Mouse (Mus musculus): ENCODE results near the gene Guca1a. TPM values are rescaled to one million over a fixed set of nuclear protein-coding genes. Genes with fewer than 3 reads are reported as not detected.
"Not testable (repeated sequence)": the region's sequence is repeated elsewhere in the genome, so short reads cannot be mapped to it uniquely, and the experiment has no call there.

Guca1a gene
- polyA plus RNA-seq, 1 experiment from 2014 or later, result 0.40 TPM

DNA sequence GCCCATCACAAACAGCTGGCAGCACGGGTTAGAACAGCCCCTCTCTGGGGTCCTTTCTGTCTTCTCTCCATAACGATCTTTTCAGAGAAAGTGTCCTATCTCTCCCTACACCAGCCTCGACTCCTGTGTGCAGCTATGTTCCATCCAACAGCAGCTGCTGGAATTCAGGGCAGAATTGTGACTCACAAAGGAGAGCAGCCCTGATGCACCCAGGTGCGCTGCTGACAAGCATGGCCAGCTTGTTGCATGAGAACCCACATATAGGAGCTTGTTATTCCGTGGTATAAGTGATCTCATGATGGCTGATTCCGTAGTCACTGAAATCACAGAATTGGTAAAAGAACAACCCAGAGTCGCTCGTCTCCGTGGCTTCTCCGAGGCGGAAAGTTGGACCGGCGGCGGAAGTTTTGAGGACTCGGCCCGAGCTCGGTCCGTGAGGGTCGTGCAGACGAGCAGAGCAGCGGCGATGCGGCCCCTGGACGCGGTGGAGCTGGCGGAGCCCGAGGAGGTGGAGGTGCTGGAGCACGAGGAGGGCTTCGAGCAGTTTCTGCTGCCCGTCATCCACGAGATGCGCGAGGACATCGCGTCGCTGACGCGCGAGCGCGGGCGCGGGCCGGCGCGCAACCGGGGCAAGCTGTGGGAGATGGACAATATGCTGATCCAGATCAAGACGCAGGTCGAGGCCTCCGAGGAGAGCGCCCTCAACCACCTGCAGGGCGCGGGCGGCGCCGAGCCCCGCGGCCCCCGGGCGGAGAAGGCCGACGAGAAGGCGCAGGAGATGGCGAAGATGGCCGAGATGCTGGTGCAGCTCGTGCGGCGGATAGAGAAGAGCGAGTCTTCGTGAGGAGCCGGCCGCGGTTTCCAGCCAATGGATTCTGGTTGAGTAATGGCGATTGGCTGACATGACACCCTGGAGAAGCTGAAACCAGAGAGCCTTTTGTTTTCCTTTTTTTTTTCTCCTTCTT, 9.8 kb upstream of the Guca1a start:
- H3K4me1 ChIP-seq (replicated peaks); ATAC-seq (ENCODE audit: insufficient number of reproducible peaks, insufficient read depth, low FRiP score, low TSS enrichment, low read depth); H3K9me3 ChIP-seq; H3K36me3 ChIP-seq; H3K27ac ChIP-seq: not testable (repeated sequence)
- Histone ChIP-seq H3K4me2 (peak overlapping the region; percentile 68), H3K27me3 (peaks cover 76% of the 10 kb centered on the region), H3K9ac (replicated peaks) (peak overlapping the region; percentile 45; the same call in 1 of the 2 replicates), H3K4me3 (replicated peaks) (peak overlapping the region; percentile 44)
- WGBS, result 3% methylated on average over 74 of the region's 74 CpGs

DNA sequence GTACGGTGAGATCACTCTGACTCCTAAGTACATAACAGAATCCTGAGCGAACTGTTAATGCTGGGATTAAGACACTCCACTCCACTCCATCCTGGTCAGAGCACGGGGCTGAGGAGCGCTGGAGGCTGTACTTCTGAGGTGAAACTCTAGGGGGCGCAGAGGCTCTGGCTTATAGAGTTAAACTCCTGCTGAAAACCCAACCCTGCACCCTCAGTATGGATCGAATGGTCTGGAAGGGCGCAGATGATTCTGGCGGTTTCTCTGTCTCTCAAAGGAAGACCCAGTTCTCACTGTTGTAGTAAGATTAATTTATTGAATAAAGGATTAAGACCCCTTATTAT, 8.1 kb upstream of the Guca1a start:
- Histone ChIP-seq H3K9me3 (no peaks in the 10 kb centered on the region), H3K4me1 (replicated peaks) (no peaks in the 10 kb centered on the region), H3K27me3 (peaks cover 72% of the 10 kb centered on the region), H3K36me3 (no peaks in the 10 kb centered on the region), H3K9ac (replicated peaks) (no peak overlapping the region), H3K4me3 (replicated peaks) (no peak overlapping the region), H3K4me2 (no peak overlapping the region), H3K27ac (no peak overlapping the region)
- 0 out of 2 replicates have a peak, but pooled peaks have one; percentile 52 for ATAC-seq (ENCODE audit: insufficient number of reproducible peaks, insufficient read depth, low FRiP score, low TSS enrichment, low read depth)
- 24% methylated on average over 8 of the region's 8 CpGs for WGBS

- H3K9ac ChIP-seq (replicated peaks), result no peak overlapping the region
- WGBS, result 63% methylated on average over 10 of the region's 10 CpGs
- H3K9me3 ChIP-seq, result no peaks in the 10 kb centered on the region
- no peak overlapping the region for H3K27ac ChIP-seq
- no peaks in the 10 kb centered on the region for H3K4me1 ChIP-seq (replicated peaks)
- no peak for ATAC-seq (ENCODE audit: insufficient number of reproducible peaks, insufficient read depth, low FRiP score, low TSS enrichment, low read depth)
- no peak overlapping the region for H3K4me3 ChIP-seq (replicated peaks)
- no peak overlapping the region for H3K4me2 ChIP-seq
- H3K36me3 ChIP-seq, result no peaks in the 10 kb centered on the region
- H3K27me3 ChIP-seq, result peaks cover 68% of the 10 kb centered on the region
These were observed 7.6 kb upstream of the Guca1a start for GRCm38 (mm10) chr17:47407717-47408557.

GRCm38 (mm10) chr17:47399091-47399490, 1.3 kb downstream of the Guca1a start:
- Histone ChIP-seq H3K27ac (no peak overlapping the region), H3K4me3 (replicated peaks) (no peak overlapping the region), H3K4me1 (replicated peaks) (peaks cover 4% of the 10 kb centered on the region; the same call in 1 of the 2 replicates), H3K9ac (replicated peaks) (no peak overlapping the region), H3K27me3 (peaks cover 64% of the 10 kb centered on the region), H3K4me2 (no peak overlapping the region), H3K9me3 (no peaks in the 10 kb centered on the region), H3K36me3 (no peaks in the 10 kb centered on the region)
- WGBS, result 85% methylated on average over 8 of the region's 8 CpGs
- ATAC-seq (ENCODE audit: insufficient number of reproducible peaks, insufficient read depth, low FRiP score, low TSS enrichment, low read depth), result no peak

GRCm38 (mm10) chr17:47395376-47395913, 4.9 kb downstream of the Guca1a start:
- H3K4me2 ChIP-seq, result peak overlapping the region; percentile 46
- ATAC-seq (ENCODE audit: insufficient number of reproducible peaks, insufficient read depth, low FRiP score, low TSS enrichment, low read depth), result peak; percentile 54; the same call in 1 of the 2 replicates
- H3K9me3 ChIP-seq, result no peaks in the 10 kb centered on the region; the same call in 1 of the 2 replicates
- no peak overlapping the region for H3K9ac ChIP-seq (replicated peaks)
- no peaks in the 10 kb centered on the region for H3K36me3 ChIP-seq
- H3K4me3 ChIP-seq (replicated peaks), result peak overlapping the region; percentile 26
- no peak overlapping the region for H3K27ac ChIP-seq
- peaks cover 71% of the 10 kb centered on the region for H3K27me3 ChIP-seq
- WGBS, result 3% methylated on average over 18 of the region's 20 CpGs
- peaks cover 4% of the 10 kb centered on the region; the same call in 1 of the 2 replicates for H3K4me1 ChIP-seq (replicated peaks)

DNA sequence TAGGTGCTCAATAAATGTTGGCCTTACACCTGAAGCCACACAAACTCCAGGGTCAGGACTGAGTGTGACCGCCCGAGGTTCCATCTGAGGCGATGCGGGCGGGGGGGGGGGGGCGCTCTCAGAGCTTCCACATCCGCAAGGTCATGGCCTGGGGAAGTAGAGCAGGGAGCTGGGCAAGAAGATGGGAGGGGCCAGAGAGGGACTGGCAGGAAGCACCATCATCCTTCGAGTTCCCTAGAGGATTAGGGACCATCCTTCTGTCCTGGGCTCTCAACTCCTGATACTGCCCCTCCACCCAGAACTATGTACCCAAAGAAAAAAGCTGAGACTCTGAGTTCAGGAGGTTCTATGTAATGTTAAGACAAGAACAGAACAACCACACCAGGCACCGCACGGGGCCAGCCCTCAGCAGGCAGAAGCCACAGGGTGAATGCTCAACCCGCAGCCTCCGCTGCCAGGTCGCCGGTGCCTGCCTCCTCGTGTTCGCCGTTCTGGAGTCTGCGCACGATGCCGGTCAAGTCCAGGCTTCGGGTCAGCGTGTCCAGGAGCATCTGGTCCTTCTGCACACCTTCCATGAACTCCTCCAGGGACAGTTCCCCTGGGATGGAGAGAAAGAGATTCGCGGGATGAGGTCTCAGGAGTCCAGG, 6.0 kb downstream of the Guca1a start:
- Histone ChIP-seq H3K27me3 (peaks cover 61% of the 10 kb centered on the region), H3K4me1 (replicated peaks) (peaks cover 4% of the 10 kb centered on the region; the same call in 1 of the 2 replicates), H3K27ac (no peak overlapping the region), H3K4me3 (replicated peaks) (peak overlapping the region; percentile 26), H3K36me3 (no peaks in the 10 kb centered on the region), H3K9ac (replicated peaks) (peak overlapping the region; percentile 40; the same call in 1 of the 2 replicates), H3K4me2 (peak overlapping the region; percentile 46), H3K9me3 (no peaks in the 10 kb centered on the region; the same call in 1 of the 2 replicates)
- 29% methylated on average over 24 of the region's 24 CpGs for WGBS
- no peak for ATAC-seq (ENCODE audit: insufficient number of reproducible peaks, insufficient read depth, low FRiP score, low TSS enrichment, low read depth)

DNA sequence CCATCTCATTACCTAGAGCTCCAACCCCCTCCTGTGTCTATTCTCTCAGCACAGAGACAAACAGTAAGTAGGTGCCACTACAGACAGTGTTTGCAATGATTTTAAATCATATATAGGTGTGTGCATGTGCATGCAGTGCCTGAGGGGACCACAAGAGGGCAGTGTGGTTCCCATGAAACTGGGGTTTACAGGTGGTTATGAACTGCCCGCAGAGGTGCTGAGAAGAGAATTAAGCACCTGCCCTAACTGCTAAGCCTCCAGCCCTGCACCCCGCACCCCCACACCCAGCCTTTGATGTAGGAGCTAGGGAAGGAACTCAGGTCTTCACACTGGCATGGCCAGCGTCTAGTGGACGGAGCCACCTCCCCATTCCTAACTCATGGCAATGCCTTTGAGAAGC, 13.7 kb downstream of the Guca1a start:
- Histone ChIP-seq H3K27me3 (peaks cover under 1% of the 10 kb centered on the region; the same call in 1 of the 2 replicates), H3K4me2 (no peak overlapping the region), H3K4me3 (replicated peaks) (no peak overlapping the region), H3K27ac (no peak overlapping the region), H3K36me3 (peaks cover 5% of the 10 kb centered on the region), H3K9me3 (peaks cover 6% of the 10 kb centered on the region; the same call in 1 of the 2 replicates), H3K4me1 (replicated peaks) (no peaks in the 10 kb centered on the region), H3K9ac (replicated peaks) (no peak overlapping the region)
- 60% methylated on average over 4 of the region's 4 CpGs for WGBS
- no peak for ATAC-seq (ENCODE audit: insufficient number of reproducible peaks, insufficient read depth, low FRiP score, low TSS enrichment, low read depth)

DNA sequence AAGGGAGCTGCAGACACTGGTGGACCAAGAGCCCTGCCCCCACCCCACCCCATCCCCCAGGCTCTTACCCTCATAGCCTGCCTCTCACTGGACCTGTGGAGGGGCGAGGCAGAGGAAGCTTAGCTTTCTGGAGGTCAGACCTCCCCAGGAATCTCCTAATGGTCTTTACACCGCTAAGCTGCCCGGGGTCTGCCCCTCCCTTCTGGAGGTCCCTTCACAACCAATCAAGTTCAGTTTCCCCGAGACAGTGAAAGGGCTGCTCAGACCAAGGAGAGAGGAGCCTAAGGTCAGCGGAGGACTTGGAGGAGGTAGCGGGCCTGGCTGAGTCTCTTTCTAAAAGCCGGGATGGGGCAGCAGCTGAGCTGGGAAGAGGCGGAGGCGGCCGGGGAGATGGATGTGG, 15.2 kb downstream of the Guca1a start, which contains the start of gene Guca1b:
Gene Guca1b (plus strand): TSS at position 249 of the 400 bp plus-strand sequence.
- no peaks in the 10 kb centered on the region for H3K27me3 ChIP-seq
- peaks cover 6% of the 10 kb centered on the region; the same call in 1 of the 2 replicates for H3K9me3 ChIP-seq
- no peak within 1 kb of the TSS for H3K4me2 ChIP-seq
- ATAC-seq (ENCODE audit: insufficient number of reproducible peaks, insufficient read depth, low FRiP score, low TSS enrichment, low read depth), result no peak
- 43% methylated on average over 10 of the region's 10 CpGs for WGBS
- no peak within 1 kb of the TSS for H3K4me3 ChIP-seq (replicated peaks)
- H3K4me1 ChIP-seq (replicated peaks), result no peaks in the 10 kb centered on the region
- no peak within 1 kb of the TSS for H3K27ac ChIP-seq
- peaks cover 20% of the 10 kb centered on the region for H3K36me3 ChIP-seq
- no peak within 1 kb of the TSS; the same call in 1 of the 2 replicates for H3K9ac ChIP-seq (replicated peaks)

DNA sequence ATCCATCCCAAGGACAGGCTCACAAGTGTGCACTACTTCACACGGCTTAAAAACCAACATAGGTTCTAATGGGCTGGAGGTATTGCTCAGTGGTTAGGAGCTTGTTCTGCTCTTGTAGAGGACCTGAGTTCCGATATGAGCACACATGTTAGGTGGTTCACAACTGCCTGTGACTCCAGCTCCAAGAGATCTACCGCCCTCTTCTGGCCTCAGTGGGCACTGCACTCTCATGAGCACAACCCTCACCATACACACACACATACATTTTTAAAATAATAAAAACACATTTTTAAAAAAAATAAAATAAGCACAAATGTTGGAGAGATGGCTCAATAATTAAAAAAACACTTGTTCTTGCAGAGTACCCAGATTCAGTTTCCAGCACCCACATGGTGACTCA, 16.3 kb downstream of the Guca1a start:
- Histone ChIP-seq H3K36me3 (peaks cover 31% of the 10 kb centered on the region), H3K4me2 (no peak overlapping the region), H3K9me3 (peaks cover 6% of the 10 kb centered on the region; the same call in 1 of the 2 replicates), H3K27me3 (no peaks in the 10 kb centered on the region), H3K9ac (replicated peaks) (no peak overlapping the region), H3K27ac (no peak overlapping the region), H3K4me1 (replicated peaks) (no peaks in the 10 kb centered on the region), H3K4me3 (replicated peaks) (no peak overlapping the region)
- no peak for ATAC-seq (ENCODE audit: insufficient number of reproducible peaks, insufficient read depth, low FRiP score, low TSS enrichment, low read depth)
- 90% methylated on average over 3 of the region's 3 CpGs for WGBS

DNA sequence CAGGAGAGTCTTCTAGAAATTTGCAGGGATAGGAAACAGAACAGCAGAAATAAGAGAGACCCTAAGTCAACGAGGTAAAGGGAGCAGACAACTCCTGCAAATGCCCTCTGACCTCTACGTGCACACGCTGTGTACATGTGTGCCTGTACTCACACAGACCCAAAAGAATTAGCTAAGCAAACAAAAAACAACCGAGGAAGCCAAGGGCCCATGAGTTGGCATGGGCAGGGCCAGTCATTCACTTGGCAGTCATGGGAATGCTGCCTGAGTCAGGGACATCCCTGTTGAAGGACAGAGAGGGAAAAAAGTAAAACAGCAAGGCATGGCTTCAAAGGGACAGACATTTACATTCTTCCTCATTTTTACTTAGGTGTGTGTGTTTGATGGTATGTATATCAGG, 17.1 kb downstream of the Guca1a start:
- 86% methylated on average over 4 of the region's 4 CpGs for WGBS
- no peak overlapping the region for H3K4me3 ChIP-seq (replicated peaks)
- H3K27me3 ChIP-seq, result no peaks in the 10 kb centered on the region
- no peak for ATAC-seq (ENCODE audit: insufficient number of reproducible peaks, insufficient read depth, low FRiP score, low TSS enrichment, low read depth)
- no peak overlapping the region for H3K9ac ChIP-seq (replicated peaks)
- H3K27ac ChIP-seq, result no peak overlapping the region
- peaks cover 37% of the 10 kb centered on the region for H3K36me3 ChIP-seq
- H3K4me1 ChIP-seq (replicated peaks), result no peaks in the 10 kb centered on the region
- peaks cover 6% of the 10 kb centered on the region; the same call in 1 of the 2 replicates for H3K9me3 ChIP-seq
- H3K4me2 ChIP-seq, result no peak overlapping the region
